Mouse (Mus musculus) bone marrow, adult 2 months (tissue): ENCODE data around the gene Atp6v0c. TPM values are rescaled to one million over a fixed set of nuclear protein-coding genes. Genes with fewer than 3 reads are reported as not detected.
"Not testable (repeated sequence)": the region's sequence is repeated elsewhere in the genome, so short reads cannot be mapped to it uniquely, and the experiment has no call there.

ENCODE experiments used
- H3K27ac ChIP-seq: fragments of 200-500 bp; 2 replicates; pipeline ENCODE4 v1.5.1; 2012; ENCODE audit warnings: low read depth, mild to moderate bottlenecking, control low read depth, inconsistent platforms, low read length; ENCODE audit not compliant: control insufficient read depth, poor library complexity, insufficient read depth
- H3K4me1 ChIP-seq: fragments of 200-500 bp; 2 replicates; pipeline ENCODE4 v1.6.1; 2011; ENCODE audit warnings: low read length; ENCODE audit not compliant: control insufficient read depth, insufficient read depth
- H3K4me3 ChIP-seq: fragments of 200-500 bp; replicated peaks from 2 replicates; pipeline ENCODE3; 2011; ENCODE audit warnings: mild to moderate bottlenecking, low read depth, low read length, control low read depth; ENCODE audit not compliant: control insufficient read depth
- CTCF ChIP-seq: fragments of 200-500 bp; IDR thresholded peaks from 2 replicates; pipeline ENCODE4 v1.5.1; 2011; ENCODE audit warnings: low read length, control low read depth; ENCODE audit not compliant: control insufficient read depth, insufficient read depth
- POLR2A ChIP-seq: fragments of 200-500 bp; IDR thresholded peaks from 2 replicates; pipeline ENCODE4 v1.6.1; 2011; ENCODE audit warnings: low read depth, mild to moderate bottlenecking, control low read depth, low read length, borderline replicate concordance; ENCODE audit not compliant: control insufficient read depth
- WGBS: fragments of 180-500 bp; shearing (Covaris S2); methylation state at CpG from one replicate; pipeline ENCODE4 v1.1.7; 2018; 5-methylcytosine and 5-hydroxymethylcytosine counted together
- polyA plus RNA-seq: library from polyadenylated mRNA; stranded (reverse); fragments of >200 nt; gene quantifications from 2 replicates; pipeline ENCODE4 v1.2.4, GENCODE M21; 2011; ENCODE audit warnings: low replicate concordance; ENCODE audit not compliant: missing spikeins, insufficient read depth, insufficient read length

Atp6v0c gene
- polyA plus RNA-seq, 1 experiment = 256 TPM

DNA sequence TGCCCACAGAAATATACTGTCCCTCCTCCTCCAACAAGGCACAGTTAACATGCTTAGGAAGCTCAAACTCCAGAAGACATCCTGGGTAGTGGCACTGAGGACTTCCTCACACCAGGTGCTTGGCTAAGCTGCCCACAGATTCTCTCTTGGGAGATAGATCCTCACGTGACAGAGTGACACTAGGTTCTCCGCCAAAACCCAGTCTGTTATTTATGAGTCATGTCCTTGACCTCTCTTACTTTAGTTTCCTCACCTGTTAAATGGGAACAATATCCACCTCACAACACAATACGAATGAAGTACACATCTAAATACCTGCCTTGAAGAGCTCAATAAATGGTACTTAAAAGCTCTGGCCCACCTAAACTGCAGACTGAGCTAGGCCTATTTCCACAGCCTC is 30.2 kb downstream of the Atp6v0c start:
- TF ChIP-seq POLR2A = no peak
- no peak for TF ChIP-seq CTCF
- Histone ChIP-seq H3K4me1 (peaks cover 6% of the 10 kb centered on the region), H3K27ac (no peak overlapping the region), H3K4me3 (no peak overlapping the region)
- WGBS = 66% methylated on average over 3 of the region's 3 CpGs

DNA sequence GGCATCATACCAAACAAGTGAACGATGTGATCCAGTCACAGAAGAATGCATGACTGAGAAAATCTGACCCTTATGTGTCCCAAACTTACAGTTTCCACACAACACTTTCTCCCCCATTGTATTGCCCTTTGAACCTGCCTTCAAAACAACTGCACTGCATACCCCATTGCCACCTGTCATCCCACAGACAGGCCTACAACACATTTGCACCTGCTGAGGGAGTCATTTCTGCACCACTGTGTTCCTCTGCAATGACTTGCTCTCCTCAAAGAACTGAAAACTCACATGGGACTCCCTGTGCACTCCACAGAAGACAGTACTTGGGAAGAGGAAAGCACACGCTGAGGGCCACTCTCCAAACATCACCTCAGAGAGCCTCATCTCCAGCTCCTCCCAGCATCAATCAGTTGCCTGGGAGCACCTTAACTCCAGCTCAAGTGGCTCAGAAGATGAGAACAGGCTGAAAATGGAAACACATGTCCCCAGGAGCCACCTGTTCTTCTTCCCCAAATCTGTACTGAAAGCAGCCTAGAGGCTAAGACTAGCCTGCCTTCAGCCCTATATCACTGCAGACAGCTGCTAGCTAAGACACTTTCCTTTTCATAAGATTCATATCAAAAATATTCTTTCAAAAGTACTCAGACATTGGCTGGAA is 32.1 kb downstream of the Atp6v0c start:
- Histone ChIP-seq H3K4me3 (no peak overlapping the region), H3K27ac (no peak overlapping the region), H3K4me1 (peaks cover 6% of the 10 kb centered on the region)
- 84% methylated on average over 2 of the region's 2 CpGs for WGBS
- TF ChIP-seq CTCF (no peak), POLR2A (no peak)

DNA sequence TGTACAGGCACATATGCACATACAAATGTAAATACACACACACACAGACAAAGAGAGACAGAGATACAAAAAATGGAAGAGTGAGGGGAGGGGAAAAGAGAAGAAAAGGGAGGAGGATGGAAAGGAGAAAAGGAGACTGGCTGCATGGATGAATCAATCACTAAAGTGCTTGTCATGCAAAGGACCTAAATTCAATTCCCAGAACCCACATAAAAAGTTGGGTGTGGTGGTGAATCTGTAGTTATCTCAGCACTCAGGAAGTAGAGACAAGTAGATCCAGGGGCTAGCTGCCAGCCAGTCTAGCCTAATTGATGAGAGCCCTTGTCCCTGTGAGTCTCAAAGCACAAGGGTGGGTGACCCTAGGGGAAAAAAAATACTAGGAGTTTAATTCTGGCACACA is 35.4 kb downstream of the Atp6v0c start:
- no peak overlapping the region for H3K27ac ChIP-seq
- TF ChIP-seq POLR2A (no peak), CTCF (no peak)
- no peak overlapping the region for H3K4me3 ChIP-seq
- peaks cover 2% of the 10 kb centered on the region; the same call in 1 of the 2 replicates for H3K4me1 ChIP-seq

DNA sequence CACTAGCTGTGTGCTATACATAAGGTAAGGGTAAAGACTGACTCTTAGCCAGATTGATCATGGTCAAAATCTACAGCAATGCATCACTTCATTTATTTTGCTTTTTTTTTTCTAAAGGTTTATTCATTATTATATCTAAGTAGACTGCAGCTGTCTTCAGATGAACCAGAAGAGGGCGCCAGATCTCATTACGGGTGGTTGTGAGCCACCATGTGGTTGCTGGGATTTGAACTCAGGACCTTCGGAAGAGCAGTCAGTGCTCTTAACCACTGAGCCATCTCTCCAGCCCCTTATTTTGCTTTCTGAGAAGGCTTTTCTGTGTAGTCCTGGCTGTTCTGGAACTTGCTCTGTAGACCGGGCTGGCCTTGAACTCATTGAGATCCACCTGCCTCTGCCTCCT is 36.6 kb downstream of the Atp6v0c start:
- H3K4me1 ChIP-seq, H3K4me3 ChIP-seq, H3K27ac ChIP-seq: not testable (repeated sequence)
- WGBS = 88% methylated on average over 4 of the region's 4 CpGs

DNA sequence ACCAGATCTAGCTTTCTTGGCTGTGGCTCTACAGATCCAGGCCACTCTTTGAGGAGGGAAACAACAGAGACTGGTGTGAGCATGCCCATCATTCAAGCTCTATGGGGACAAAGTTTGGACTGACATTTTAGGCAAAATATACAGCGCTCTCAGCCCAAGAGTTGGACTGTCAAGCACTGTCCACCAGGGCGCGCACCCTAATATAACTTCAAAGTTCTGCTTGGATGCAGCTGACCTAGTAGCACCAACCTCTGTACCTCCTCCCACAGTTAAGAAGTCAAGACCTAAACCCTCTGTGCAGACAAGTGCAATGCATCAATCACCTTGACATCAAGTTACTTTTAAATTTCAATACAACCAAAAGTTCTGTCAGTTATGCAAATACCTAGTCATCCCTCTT is 37.9 kb downstream of the Atp6v0c start:
- Histone ChIP-seq H3K27ac (no peak overlapping the region), H3K4me3 (no peak overlapping the region), H3K4me1 (no peaks in the 10 kb centered on the region; the same call in 1 of the 2 replicates)
- TF ChIP-seq POLR2A (no peak), CTCF (peak; percentile 11; the same call in 1 of the 2 replicates)
- WGBS = 98% methylated on average over 3 of the region's 3 CpGs

DNA sequence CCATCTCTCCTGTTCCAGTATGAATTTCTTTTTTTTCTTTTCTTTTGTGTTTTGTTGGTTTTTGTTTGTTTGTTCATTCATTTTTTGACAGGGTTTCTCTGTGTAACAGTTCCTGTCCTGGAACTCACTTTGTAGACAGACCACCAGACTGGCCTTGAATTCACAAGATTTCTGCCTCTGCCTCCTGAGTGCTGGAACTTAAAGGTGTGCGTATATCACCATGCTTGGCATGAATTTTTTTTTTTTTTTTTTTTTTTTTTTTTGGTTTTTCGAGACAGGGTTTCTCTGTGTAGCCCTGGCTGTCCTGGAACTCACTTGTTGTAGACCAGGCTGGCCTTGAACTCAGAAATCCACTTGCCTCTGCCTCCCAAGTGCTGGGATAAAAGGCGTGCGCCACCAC is 40.3 kb downstream of the Atp6v0c start:
- 85% methylated on average over 4 of the region's 4 CpGs for WGBS
- not testable (repeated sequence) for H3K4me3 ChIP-seq, H3K27ac ChIP-seq, H3K4me1 ChIP-seq

DNA sequence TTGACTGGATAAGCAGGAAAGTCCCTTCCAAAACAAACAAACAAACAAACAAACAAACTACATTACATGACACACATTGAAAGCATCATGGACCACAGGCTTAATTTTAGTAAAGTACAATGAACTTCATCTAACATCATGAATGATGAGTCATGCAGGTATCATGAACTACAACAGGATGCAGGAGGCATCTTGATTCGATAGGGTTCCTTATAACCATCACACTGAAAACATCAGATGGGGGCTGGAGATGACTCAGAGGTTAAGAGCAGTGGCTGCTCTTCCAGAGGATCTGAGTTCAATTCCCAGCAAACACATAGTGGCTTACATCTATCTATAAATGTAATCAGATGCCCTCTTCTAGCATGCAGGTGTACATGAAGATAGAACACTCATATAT is 41.9 kb downstream of the Atp6v0c start:
- 31% methylated on average over 1 of the region's 1 CpGs for WGBS
- Histone ChIP-seq H3K27ac (no peak overlapping the region), H3K4me3 (no peak overlapping the region), H3K4me1 (no peaks in the 10 kb centered on the region; the same call in 1 of the 2 replicates)
- TF ChIP-seq POLR2A (no peak), CTCF (no peak)

DNA sequence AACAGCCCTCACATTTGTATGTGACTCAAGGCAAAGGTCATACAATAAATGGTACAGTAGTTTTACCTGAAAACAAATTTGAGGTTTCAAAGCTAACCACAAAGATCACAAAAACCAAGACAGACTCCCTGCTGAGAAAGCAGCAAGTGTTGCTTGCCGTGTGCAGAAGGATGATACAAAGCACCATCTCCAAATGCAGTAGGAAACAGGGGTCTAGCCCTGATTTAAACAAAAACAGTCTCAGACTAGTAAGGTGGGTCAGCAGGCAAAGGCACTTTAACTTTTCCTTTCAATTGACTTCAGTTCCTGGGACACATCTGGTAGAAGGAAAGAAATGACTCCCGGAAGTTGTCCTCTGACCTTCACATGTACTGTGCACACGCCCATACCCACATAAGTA is 42.7 kb downstream of the Atp6v0c start:
- no peaks in the 10 kb centered on the region; the same call in 1 of the 2 replicates for H3K4me1 ChIP-seq
- WGBS = 73% methylated on average over 3 of the region's 3 CpGs
- H3K4me3 ChIP-seq = no peak overlapping the region
- TF ChIP-seq POLR2A = no peak
- no peak for TF ChIP-seq CTCF
- no peak overlapping the region for H3K27ac ChIP-seq

DNA sequence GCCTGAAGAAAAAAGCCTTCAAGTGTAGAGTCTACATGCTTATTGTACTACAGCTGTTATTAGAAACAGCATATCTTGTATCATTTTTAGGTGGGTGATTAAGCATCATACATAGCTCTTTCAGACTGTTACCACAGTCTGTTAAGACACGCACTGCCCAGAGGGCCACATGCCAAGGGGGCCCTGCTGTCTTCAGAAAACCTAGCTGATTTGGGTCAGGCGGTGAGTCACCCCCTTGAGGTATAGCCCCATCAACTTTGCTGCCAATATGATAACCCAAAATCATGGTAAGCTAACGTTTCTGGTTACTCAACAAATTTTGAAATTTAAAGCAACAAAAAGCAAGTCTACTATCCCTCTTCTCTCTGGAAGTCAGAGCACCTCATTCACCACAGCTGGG is 50.1 kb downstream of the Atp6v0c start:
- Histone ChIP-seq H3K27ac (no peak overlapping the region), H3K4me1 (no peaks in the 10 kb centered on the region; the same call in 1 of the 2 replicates), H3K4me3 (no peak overlapping the region)
- no peak for TF ChIP-seq CTCF
- 57% methylated on average over 3 of the region's 3 CpGs for WGBS

Other genes starting within 250 kb of the Atp6v0c start
- gene Sbp, start 228.0 kb downstream of the Atp6v0c start, polyA plus RNA-seq = not detected in 2 replicates
- not detected in 2 replicates for gene Sbpl, start 214.4 kb downstream of the Atp6v0c start, polyA plus RNA-seq
- gene Prss30, start 189.1 kb downstream of the Atp6v0c start, polyA plus RNA-seq = 6.8 TPM in 1 of 2 replicates, not detected in the other
- gene Prss22, start 171.6 kb downstream of the Atp6v0c start, polyA plus RNA-seq = not detected in 2 replicates
- not detected in 2 replicates for gene Prss27, start 131.6 kb downstream of the Atp6v0c start, polyA plus RNA-seq
- 11.4 and 13.6 TPM in 2 replicates for gene Kctd5, start 96.2 kb downstream of the Atp6v0c start, polyA plus RNA-seq
- gene Pdpk1, start 18.8 kb downstream of the Atp6v0c start, polyA plus RNA-seq = 15.7 and 18.7 TPM in 2 replicates
- 24.9 and 57.8 TPM in 2 replicates for gene Amdhd2, start 5.9 kb downstream of the Atp6v0c start, polyA plus RNA-seq
- gene Tbc1d24, start 35.9 kb upstream of the Atp6v0c start, polyA plus RNA-seq = 4.2 and 10.6 TPM in 2 replicates
- 0.27 and 0.37 TPM in 2 replicates for gene Ntn3, start 39.8 kb upstream of the Atp6v0c start, polyA plus RNA-seq
- 11.7 and 15.1 TPM in 2 replicates for gene Tedc2, start 51.1 kb upstream of the Atp6v0c start, polyA plus RNA-seq
- 58.4 and 73.9 TPM in 2 replicates for gene Ccnf, start 81.8 kb upstream of the Atp6v0c start, polyA plus RNA-seq
- gene Abca17, start 181.4 kb upstream of the Atp6v0c start, polyA plus RNA-seq = not detected in 2 replicates
- gene Abca3, start 182.2 kb upstream of the Atp6v0c start, polyA plus RNA-seq = 18.6 and 36.5 TPM in 2 replicates
- gene Rnps1, start 244.9 kb upstream of the Atp6v0c start, polyA plus RNA-seq = 53.5 and 73.6 TPM in 2 replicates